Mouse (Mus musculus) ES-Bruce4 (cell line): ENCODE data around the gene Mia. TPM values are rescaled to one million over a fixed set of nuclear protein-coding genes. Genes with fewer than 3 reads are reported as not detected.

Source experiments
- H3K27ac ChIP-seq: 2 replicates; pipeline ENCODE4 v1.5.1; 2012; ENCODE audit warnings: low read length, inconsistent platforms; ENCODE audit not compliant: insufficient read depth
- H3K27me3 ChIP-seq: 2 replicates; pipeline ENCODE4 v1.6.1; 2012; ENCODE audit warnings: mild to moderate bottlenecking, low read length, inconsistent platforms; ENCODE audit not compliant: control insufficient read depth, poor library complexity, insufficient read depth, severe bottlenecking
- H3K36me3 ChIP-seq: 2 replicates; pipeline ENCODE4 v1.6.1; 2012; ENCODE audit warnings: inconsistent platforms, mild to moderate bottlenecking, low read length, moderate library complexity; ENCODE audit not compliant: control insufficient read depth, poor library complexity, insufficient read depth, severe bottlenecking
- H3K4me1 ChIP-seq: one replicate; pipeline ENCODE4 v1.8.1; 2011; ENCODE audit warnings: low read length; ENCODE audit not compliant: control insufficient read depth, insufficient read depth
- H3K4me3 ChIP-seq: 2 replicates; pipeline ENCODE4 v1.5.1; 2011; ENCODE audit warnings: low read depth, mild to moderate bottlenecking, low read length
- H3K9ac ChIP-seq: 2 replicates; pipeline ENCODE4 v1.6.1; 2012; ENCODE audit warnings: low read depth, mild to moderate bottlenecking, inconsistent platforms; ENCODE audit not compliant: poor library complexity, severe bottlenecking
- H3K9me3 ChIP-seq: replicated peaks from 2 replicates; pipeline ENCODE4 v1.6.1; 2012; ENCODE audit warnings: mild to moderate bottlenecking, low read length, inconsistent platforms; ENCODE audit not compliant: control insufficient read depth, poor library complexity, insufficient read depth, severe bottlenecking
- CTCF ChIP-seq: IDR thresholded peaks from one replicate; pipeline ENCODE4 v1.8.1; 2011; ENCODE audit warnings: low read depth, low read length
- EP300 ChIP-seq: IDR thresholded peaks from 2 replicates; pipeline ENCODE4 v1.6.1; 2011; ENCODE audit warnings: low read depth, low read length; ENCODE audit not compliant: insufficient read depth
- POLR2A ChIP-seq: IDR thresholded peaks from one replicate; pipeline ENCODE4 v1.8.1; 2011; ENCODE audit warnings: low read length; ENCODE audit not compliant: insufficient read depth
- polyA plus RNA-seq: library from polyadenylated mRNA; stranded (reverse); fragments of >200 nt; gene quantifications from 2 replicates; pipeline ENCODE4 v1.2.4, GENCODE M21; 2011; ENCODE audit warnings: low read depth; ENCODE audit not compliant: missing spikeins, insufficient read depth, insufficient read length

Mia gene
- polyA plus RNA-seq, 1 experiment: 1.0 TPM

GRCm38 (mm10) chr7:27193731-27194130 lies 12.8 kb upstream of the Mia start:
- no peak overlapping the region for H3K27ac ChIP-seq
- no peak overlapping the region for H3K4me3 ChIP-seq
- no peak overlapping the region for H3K9ac ChIP-seq

GRCm38 (mm10) chr7:27192434-27192833 lies 11.5 kb upstream of the Mia start:
- Histone ChIP-seq H3K9ac (no peak overlapping the region), H3K27me3 (no peaks in the 10 kb centered on the region), H3K4me1 (peaks cover 7% of the 10 kb centered on the region), H3K9me3 (no peaks in the 10 kb centered on the region), H3K27ac (no peak overlapping the region), H3K4me3 (no peak overlapping the region), H3K36me3 (peaks cover 66% of the 10 kb centered on the region)
- no peak for TF ChIP-seq CTCF
- no peak for TF ChIP-seq EP300
- no peak for TF ChIP-seq POLR2A

More at GRCm38 (mm10) chr7:27193731-27194130, 12.8 kb upstream of the Mia start:
- Histone ChIP-seq H3K27me3 (no peaks in the 10 kb centered on the region), H3K36me3 (peaks cover 53% of the 10 kb centered on the region), H3K4me1 (peaks cover 7% of the 10 kb centered on the region), H3K9me3 (no peaks in the 10 kb centered on the region)
- TF ChIP-seq POLR2A: no peak
- TF ChIP-seq EP300: no peak
- no peak for TF ChIP-seq CTCF

DNA sequence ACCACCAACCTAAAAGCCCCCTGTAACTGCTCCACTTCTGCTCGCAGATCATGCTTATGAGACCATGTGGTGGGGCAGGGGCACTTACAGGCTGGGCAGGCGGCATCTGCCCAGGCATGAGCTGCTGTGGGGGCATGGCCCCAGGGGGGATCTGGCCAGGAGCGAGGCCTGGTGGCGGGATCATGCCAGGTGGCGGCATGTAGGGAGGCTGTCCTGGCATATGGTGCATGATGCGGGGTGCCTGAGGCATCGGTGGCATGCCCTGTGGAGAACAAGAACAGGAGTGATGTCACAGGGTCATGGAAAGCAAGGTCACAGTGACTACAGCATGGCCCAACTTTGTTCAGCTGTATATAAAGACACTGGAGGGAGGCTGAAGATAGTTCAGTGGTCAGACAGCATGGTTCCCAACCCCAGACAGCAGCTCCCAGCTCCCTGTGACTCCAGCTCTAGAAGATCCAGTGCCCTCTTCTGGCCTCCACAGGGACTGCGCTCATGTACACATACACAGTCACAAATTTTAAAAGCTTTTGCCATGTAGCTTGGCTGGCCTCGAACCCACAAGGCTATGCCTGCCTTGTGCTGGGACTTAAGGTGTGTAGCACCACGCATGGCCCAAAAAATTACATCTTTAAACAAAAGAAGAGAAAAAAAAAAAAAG lies 8.4 kb upstream of the Mia start:
- Histone ChIP-seq H3K27me3 (no peaks in the 10 kb centered on the region), H3K9ac (no peak overlapping the region), H3K36me3 (peaks cover 73% of the 10 kb centered on the region), H3K9me3 (no peaks in the 10 kb centered on the region), H3K4me3 (no peak overlapping the region), H3K27ac (peak overlapping the region; percentile 44), H3K4me1 (peaks cover 7% of the 10 kb centered on the region)
- TF ChIP-seq EP300 (no peak), POLR2A (no peak), CTCF (peak; percentile 66)

DNA sequence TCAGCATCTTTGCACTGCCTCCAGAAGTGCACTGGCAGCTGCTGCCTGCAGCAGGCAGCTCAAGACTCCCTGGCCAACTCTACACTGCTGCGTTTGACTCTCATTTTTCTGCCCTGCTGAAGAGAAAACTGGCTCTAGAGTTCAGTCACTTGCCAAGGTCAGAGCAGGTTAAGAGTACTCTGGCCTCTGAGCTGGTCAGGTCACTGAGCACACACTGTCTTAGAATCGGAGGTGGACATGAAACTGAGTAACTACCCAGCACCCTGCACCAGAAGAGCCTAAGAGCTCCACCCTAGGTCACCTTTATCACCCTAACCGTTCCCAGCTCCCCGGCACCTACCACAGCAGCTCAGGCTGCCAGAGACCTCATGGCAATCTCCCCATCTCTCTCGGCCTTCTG lies 5.0 kb upstream of the Mia start:
- Histone ChIP-seq H3K27me3 (no peaks in the 10 kb centered on the region), H3K4me1 (peaks cover 3% of the 10 kb centered on the region), H3K9ac (no peak overlapping the region), H3K27ac (no peak overlapping the region), H3K9me3 (no peaks in the 10 kb centered on the region), H3K36me3 (peaks cover 41% of the 10 kb centered on the region), H3K4me3 (no peak overlapping the region)
- TF ChIP-seq CTCF (no peak), EP300 (no peak)

DNA sequence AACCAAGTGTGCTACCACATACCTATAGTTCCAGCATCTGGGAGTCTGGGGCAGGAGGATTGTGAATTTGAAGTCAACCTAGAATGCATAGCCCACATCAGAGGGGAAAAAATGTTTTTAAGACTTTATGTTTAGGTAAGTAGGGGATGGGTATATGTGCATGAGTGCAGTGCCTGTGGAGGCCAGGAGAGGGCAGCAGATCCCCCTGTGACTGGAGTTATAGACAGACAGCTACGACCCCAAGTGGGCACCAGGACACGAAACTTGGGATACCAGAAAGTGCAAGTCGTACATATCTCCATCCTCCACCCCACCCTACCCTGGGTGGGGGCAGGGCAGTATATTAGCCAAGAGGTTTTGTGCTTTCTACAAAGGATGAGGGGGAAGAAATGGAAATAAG lies 4.0 kb upstream of the Mia start:
- no peak for TF ChIP-seq POLR2A
- TF ChIP-seq EP300: 0 out of 2 replicates have a peak, but pooled peaks have one; percentile 6
- peak; percentile 99 for TF ChIP-seq CTCF
- Histone ChIP-seq H3K27ac (no peak overlapping the region), H3K27me3 (no peaks in the 10 kb centered on the region), H3K9ac (no peak overlapping the region), H3K9me3 (no peaks in the 10 kb centered on the region), H3K36me3 (peaks cover 30% of the 10 kb centered on the region), H3K4me1 (peaks cover 3% of the 10 kb centered on the region), H3K4me3 (no peak overlapping the region)

- no peak overlapping the region for H3K27ac ChIP-seq
- no peak overlapping the region for H3K9ac ChIP-seq
- H3K4me1 ChIP-seq: no peaks in the 10 kb centered on the region
- no peak for TF ChIP-seq POLR2A
- TF ChIP-seq EP300: no peak
- TF ChIP-seq CTCF: no peak
- H3K27me3 ChIP-seq: no peaks in the 10 kb centered on the region
- H3K36me3 ChIP-seq: peaks cover 11% of the 10 kb centered on the region
- H3K9me3 ChIP-seq: no peaks in the 10 kb centered on the region
- H3K4me3 ChIP-seq: no peak overlapping the region
Measured at GRCm38 (mm10) chr7:27182498-27182897, 1.5 kb upstream of the Mia start.
